Comparison of ENCODE assay signal across 17 mouse cellular contexts in the genomic region with DNA sequence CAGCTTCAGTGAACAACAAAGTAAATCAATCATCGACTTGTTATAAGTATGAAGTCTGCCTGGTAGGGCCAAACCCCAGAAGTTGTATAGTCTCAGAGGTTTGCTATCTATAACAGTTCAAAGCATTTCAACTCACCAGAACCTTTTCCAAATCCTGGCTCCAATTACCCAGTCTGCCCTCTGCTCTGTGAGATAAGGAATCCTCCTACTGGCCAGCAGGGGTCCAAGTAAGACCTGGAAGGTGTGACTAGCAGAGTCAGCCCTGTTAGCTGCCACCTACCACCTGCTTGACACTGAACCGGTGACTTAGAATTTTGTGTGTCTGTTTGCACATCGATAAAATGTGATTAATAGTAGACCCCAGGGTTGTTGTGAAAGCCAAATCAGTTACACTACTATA. TPM values are rescaled to one million over a fixed set of nuclear protein-coding genes. Genes with fewer than 3 reads are reported as not detected.
DNase-seq lines count a peak whose midpoint lies in the region; ATAC-seq and TF ChIP-seq lines count a peak whose summit lies in the region.
"Had no signal": no experiment of that assay in that cellular context is flagged by ENCODE, and none has a peak within 500 bp of the region (broad histone marks: within the 10 kb centered on the region; RNA-seq: fewer than 3 reads in every experiment).

No protein-coding gene starts in this region.

- H3K9ac ChIP-seq in liver, embryonic 14.5 days (replicated peaks) = no peak overlapping the region
- H3K9ac ChIP-seq: hindbrain, embryonic 14.5 days; midbrain, embryonic 12.5 days had no signal

- WGBS in liver, embryonic 14.5 days (ENCODE audit: insufficient replicate concordance) = 51% methylated on average over 3 of the region's 3 CpGs

- no peaks in the 10 kb centered on the region for H3K27me3 ChIP-seq in liver, embryonic 14.5 days (ENCODE audit: control insufficient read depth, insufficient read depth, low read length)
- H3K27me3 ChIP-seq: heart, embryonic 15.5 days; midbrain, embryonic 12.5 days had no signal

- no peak overlapping the region for H3K4me2 ChIP-seq in liver, embryonic 14.5 days (ENCODE audit: low read depth)
- H3K4me2 ChIP-seq: heart, embryonic 15.5 days; hindbrain, embryonic 14.5 days; midbrain, embryonic 12.5 days had no signal

- no peak for DNase-seq in gastrocnemius, adult 2 months
- no peak for DNase-seq in gastrocnemius, postnatal 25 days
- no peak for DNase-seq in liver, embryonic 14.5 days (ENCODE audit: low read depth in 3 of 3, low spot score in 3 of 3)
- DNase-seq in liver = no peak
- DNase-seq in R1 (ENCODE audit: low read depth, low spot score) = peak; percentile 63
- DNase-seq in cerebellum, adult 8-10 months = no peak
- DNase-seq in gastrocnemius, postnatal 4 days (ENCODE audit: low spot score in 2 of 2) = no peak
- DNase-seq: adrenal gland, postnatal 14 days; cerebellum, postnatal 10 days; heart, adult 11 months; kidney, adult 18-20 months; lung, postnatal 14 days; thymus, postnatal 4 days had no signal

- ATAC-seq in liver, embryonic 14.5 days (ENCODE audit: insufficient read depth) = no peak
- peak; percentile 48 for ATAC-seq in megakaryocyte progenitor cell, adult 5-6 weeks (replicated peaks; ENCODE audit: poor library complexity)

- no peaks in the 10 kb centered on the region for H3K36me3 ChIP-seq in liver, embryonic 14.5 days (replicated peaks; ENCODE audit: control insufficient read depth, insufficient read depth, low read depth)
- H3K36me3 ChIP-seq: heart, embryonic 15.5 days; midbrain, embryonic 12.5 days had no signal

- intact Hi-C loops in gastrocnemius, adult 2 months (cut with DNase I) = no loop called here

- TF ChIP-seq EP300 in liver, embryonic 14.5 days (IDR thresholded peaks at IDR 0.05; ENCODE audit: low read depth) = no peak

- H3K4me1 ChIP-seq in liver, embryonic 14.5 days (replicated peaks; ENCODE audit: control insufficient read depth in 2 of 2, insufficient read depth in 2 of 2, low read length in 1 of 2) = no peaks in the 10 kb centered on the region

- peak overlapping the region; percentile 92 for H3K27ac ChIP-seq in gastrocnemius, adult 2 months
- no peak overlapping the region for H3K27ac ChIP-seq in liver, embryonic 14.5 days
- H3K27ac ChIP-seq: midbrain, embryonic 12.5 days had no signal

- TF ChIP-seq CTCF in gastrocnemius, adult 2 months (IDR thresholded peaks at IDR 0.05) = peak; percentile 19; the same call in 1 of the 2 replicates
- peak; percentile 39; the same call in 1 of the 2 replicates for TF ChIP-seq CTCF in liver, embryonic 14.5 days (IDR thresholded peaks at IDR 0.05; ENCODE audit: low read depth)

- no peaks in the 10 kb centered on the region for H3K9me3 ChIP-seq in liver, embryonic 14.5 days (ENCODE audit: control insufficient read depth, low read length)
- H3K9me3 ChIP-seq: heart, embryonic 15.5 days; midbrain, embryonic 12.5 days had no signal

- H3K4me3 ChIP-seq in gastrocnemius, adult 2 months = no peak overlapping the region
- no peak overlapping the region for H3K4me3 ChIP-seq in liver, embryonic 14.5 days (ENCODE audit: insufficient read depth in 1 of 2, low read depth in 2 of 2, low read length in 2 of 2)
- H3K4me3 ChIP-seq: heart, embryonic 15.5 days; midbrain, embryonic 12.5 days had no signal

RNA-seq across cellular contexts. Expression of a gene that starts 14.1 kb away (rescaled TPM):
- 1 to 10 TPM in 1 of 2 experiments, under 1 TPM in 1; 0.87 to 1.0 TPM for total RNA-seq in gastrocnemius, adult 2 months (2021)
- total RNA-seq in gastrocnemius, postnatal 25 days (2021) = under 1 TPM; 0.59 to 0.86 TPM
- polyA plus RNA-seq in liver, embryonic 14.5 days (2012; rRNA removed) = 0.34 and 0.39 TPM in 2 replicates
- 0.14 and 0.20 TPM in 2 replicates for polyA plus RNA-seq in liver, embryonic 14.5 days (2014; fragmentation: Nextera tagmentation; extraction: Ambion mirVana)
- 0.37 TPM in 1 of 2 replicates, not detected in the other for total RNA-seq in megakaryocyte progenitor cell, adult 5-6 weeks (2015)
- 0.24 and 4.3 TPM in 2 replicates for total RNA-seq in megakaryocyte progenitor cell, adult 5-6 weeks (2017)
- 1 to 10 TPM; 1.0 to 1.8 TPM for total RNA-seq in gastrocnemius, postnatal 4 days (2021)

RNA-seq across cellular contexts. Expression of a gene that starts 14.6 kb away (rescaled TPM):
- total RNA-seq in gastrocnemius, adult 2 months (2021) = 10 to 100 TPM; 63.7 to 63.9 TPM
- 10 to 100 TPM; 45.8 to 54.3 TPM for total RNA-seq in gastrocnemius, postnatal 25 days (2021)
- polyA plus RNA-seq in liver, embryonic 14.5 days (2012; rRNA removed) = 4.9 and 5.0 TPM in 2 replicates
- polyA plus RNA-seq in liver, embryonic 14.5 days (2014; fragmentation: Nextera tagmentation; extraction: Ambion mirVana) = 2.4 and 3.1 TPM in 2 replicates
- total RNA-seq in megakaryocyte progenitor cell, adult 5-6 weeks (2015) = 6.8 and 9.0 TPM in 2 replicates
- total RNA-seq in megakaryocyte progenitor cell, adult 5-6 weeks (2017) = 4.5 and 4.8 TPM in 2 replicates
- total RNA-seq in gastrocnemius, postnatal 4 days (2021) = 10 to 100 TPM; 37.4 to 45.6 TPM

RNA-seq across cellular contexts. Expression of a gene that starts 49.7 kb away (rescaled TPM):
- total RNA-seq in gastrocnemius, adult 2 months (2021) = 10 to 100 TPM; 64.5 to 66.7 TPM
- total RNA-seq in gastrocnemius, postnatal 25 days (2021) = 10 to 100 TPM; 45.2 to 50.9 TPM
- 5.6 and 6.1 TPM in 2 replicates for polyA plus RNA-seq in liver, embryonic 14.5 days (2012; rRNA removed)
- polyA plus RNA-seq in liver, embryonic 14.5 days (2014; fragmentation: Nextera tagmentation; extraction: Ambion mirVana) = 8.4 and 10.5 TPM in 2 replicates
- 26.4 and 32.7 TPM in 2 replicates for total RNA-seq in megakaryocyte progenitor cell, adult 5-6 weeks (2015)
- 28.6 and 35.4 TPM in 2 replicates for total RNA-seq in megakaryocyte progenitor cell, adult 5-6 weeks (2017)
- 10 to 100 TPM; 21.0 to 23.6 TPM for total RNA-seq in gastrocnemius, postnatal 4 days (2021)

RNA-seq across cellular contexts. Expression of a gene that starts 51.0 kb away (rescaled TPM):
- 10 to 100 TPM; 28.9 to 31.4 TPM for total RNA-seq in gastrocnemius, adult 2 months (2021)
- 10 to 100 TPM; 27.0 to 31.1 TPM for total RNA-seq in gastrocnemius, postnatal 25 days (2021)
- polyA plus RNA-seq in liver, embryonic 14.5 days (2012; rRNA removed) = 19.0 and 19.4 TPM in 2 replicates
- 25.2 and 30.9 TPM in 2 replicates for polyA plus RNA-seq in liver, embryonic 14.5 days (2014; fragmentation: Nextera tagmentation; extraction: Ambion mirVana)
- total RNA-seq in megakaryocyte progenitor cell, adult 5-6 weeks (2015) = 24.4 and 25.4 TPM in 2 replicates
- 50.7 and 72.1 TPM in 2 replicates for total RNA-seq in megakaryocyte progenitor cell, adult 5-6 weeks (2017)
- total RNA-seq in gastrocnemius, postnatal 4 days (2021) = 10 to 100 TPM; 29.3 to 31.7 TPM
